Mouse (Mus musculus) T-helper 2 cell (primary cell): Measurements from ENCODE around the gene Taf5l.
"Not testable (repeated sequence)": the region's sequence is repeated elsewhere in the genome, so short reads cannot be mapped to it uniquely, and the experiment has no call there.

ENCODE experiments used
- in situ Hi-C: fragments of 300-600 bp; cut with MboI, MseI; formaldehyde crosslinking; loops from one replicate; pipeline ENCODE4 v1.15.1; 2025; ENCODE audit warnings: high pct_unique_total_duplicates

Taf5l gene

GRCm38 (mm10) chr8:124021237-124022227, at the start of gene Taf5l, which contains the start of gene Urb2:
Gene Taf5l, minus strand, starts transcription at chr8:124021397.
Gene Urb2, plus strand, starts transcription at chr8:124021508.
- in situ Hi-C loops, result no loop called here

DNA sequence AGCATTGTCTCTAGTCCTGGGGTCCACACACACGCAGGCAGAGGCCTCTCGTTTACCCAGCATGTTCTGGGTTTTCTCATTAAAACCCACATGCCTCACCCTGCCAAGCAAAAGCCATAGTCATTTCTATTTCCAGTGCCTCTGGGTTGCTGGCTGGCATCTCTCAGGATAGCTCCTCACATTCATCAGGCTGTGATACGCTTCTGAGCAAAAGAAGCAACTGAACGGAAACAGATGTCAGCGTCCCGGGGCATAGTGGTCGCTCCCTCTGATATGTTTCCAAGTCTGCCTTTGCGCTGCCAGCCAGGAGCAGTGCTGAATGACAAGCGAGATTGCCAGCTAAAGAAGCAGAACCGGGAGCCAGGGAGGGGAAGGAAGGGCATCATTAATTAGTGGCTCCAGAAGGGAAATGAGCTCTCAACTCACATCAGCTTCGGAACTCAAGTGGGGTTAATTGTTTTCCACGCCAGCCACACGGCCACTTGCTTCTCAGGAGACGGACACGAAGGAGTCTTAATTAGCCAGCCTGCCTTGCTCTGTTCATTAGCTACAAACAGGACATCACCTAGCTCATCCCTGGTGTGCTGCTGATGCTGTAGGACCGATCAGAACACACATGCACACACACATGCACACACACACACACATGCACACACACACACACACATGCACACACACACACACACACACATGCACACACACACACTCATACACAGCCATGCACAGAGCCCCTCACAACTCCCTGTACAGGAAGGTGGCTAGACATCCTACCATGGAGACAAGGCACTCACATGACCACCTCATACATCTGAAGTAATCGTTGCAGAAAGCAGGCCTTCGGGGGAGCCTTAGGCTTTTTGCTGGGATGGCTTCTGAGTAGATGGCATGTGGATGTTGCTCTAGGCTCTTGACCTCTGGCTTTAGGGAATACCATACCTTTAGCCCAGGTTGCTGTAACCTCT, 49.4 kb upstream of the Taf5l start:
- in situ Hi-C loops, result no loop called here

- in situ Hi-C loops, result no loop called here
Observed at GRCm38 (mm10) chr8:124067059-124067750, 46.0 kb upstream of the Taf5l start.

GRCm38 (mm10) chr8:124066325-124067058, 45.3 kb upstream of the Taf5l start:
- in situ Hi-C loops, result no loop called here

DNA sequence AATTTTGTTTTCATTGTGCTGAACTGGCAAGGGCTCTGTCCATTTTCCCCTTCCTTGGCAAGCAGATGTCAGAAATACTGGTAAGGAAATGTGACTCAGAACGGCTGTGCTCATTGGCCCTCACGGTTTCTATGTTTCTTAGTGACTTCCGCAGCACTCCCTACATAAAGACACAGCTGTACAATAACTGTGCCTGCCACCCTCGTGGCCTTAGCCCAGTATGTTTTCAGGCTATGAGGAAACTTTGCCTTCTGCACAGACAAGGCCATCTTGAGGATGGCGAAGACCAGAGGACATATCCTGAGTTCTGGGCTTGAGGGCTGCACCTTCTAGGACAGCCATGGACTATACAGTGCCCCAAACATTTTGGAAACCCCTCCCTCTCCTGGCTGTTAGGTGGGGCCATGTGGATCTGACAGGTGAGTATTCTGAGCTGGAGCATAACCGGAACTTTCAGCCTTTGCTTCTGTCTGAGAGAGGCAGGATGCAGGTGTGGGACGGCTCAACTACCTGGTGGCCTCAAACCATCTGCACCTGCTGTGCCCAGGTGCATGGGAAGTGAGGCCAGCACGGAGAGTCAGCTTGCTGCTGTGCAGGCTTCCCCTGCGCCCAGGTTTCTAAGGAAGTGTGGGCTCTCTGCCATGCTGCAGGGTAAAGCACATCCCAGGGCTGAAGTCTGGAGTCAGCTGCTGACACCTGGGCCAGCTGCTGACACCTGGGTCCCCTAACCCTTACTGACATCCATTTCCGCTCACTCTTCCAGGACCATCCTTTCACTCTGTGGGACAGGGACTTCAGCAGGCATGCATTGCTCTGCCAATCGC, 35.8 kb upstream of the Taf5l start:
- in situ Hi-C loops, result no loop called here

GRCm38 (mm10) chr8:124052568-124052967, 31.4 kb upstream of the Taf5l start:
- in situ Hi-C loops, result loop anchor here (5.0 kb wide), 1 partner anchor 295 kb away; no protein-coding TSS in a partner anchor

GRCm38 (mm10) chr8:124052110-124052509, 30.9 kb upstream of the Taf5l start:
- in situ Hi-C loops, result loop anchor here (5.0 kb wide), 1 partner anchor 295 kb away; no protein-coding TSS in a partner anchor

- in situ Hi-C loops, result no loop called here
Observed at GRCm38 (mm10) chr8:124045856-124046255, 24.7 kb upstream of the Taf5l start.

DNA sequence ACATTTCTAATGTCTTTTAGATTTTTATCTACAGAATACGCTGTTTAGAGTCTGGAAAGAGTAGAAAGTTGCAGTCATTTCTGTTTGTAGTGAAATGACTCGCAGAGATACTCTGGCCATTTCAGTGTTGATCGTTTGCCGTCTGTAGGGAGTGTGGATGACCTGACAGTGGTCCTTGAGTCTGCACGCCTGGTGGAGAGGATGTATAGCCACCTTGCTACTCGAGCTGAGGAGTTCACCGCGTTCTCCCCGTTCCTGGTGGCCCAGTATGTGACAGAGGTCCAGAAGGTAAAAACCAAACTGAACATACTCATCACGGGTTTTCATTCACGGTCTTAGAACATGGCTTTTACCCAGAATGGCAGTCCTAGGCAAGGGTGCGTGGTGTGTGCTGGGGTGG, 23.7 kb upstream of the Taf5l start:
- in situ Hi-C loops, result no loop called here

- in situ Hi-C loops, result no loop called here
Observed at GRCm38 (mm10) chr8:124044421-124044820, 23.2 kb upstream of the Taf5l start.

GRCm38 (mm10) chr8:124042201-124042600, 21.0 kb upstream of the Taf5l start:
- in situ Hi-C loops, result no loop called here

DNA sequence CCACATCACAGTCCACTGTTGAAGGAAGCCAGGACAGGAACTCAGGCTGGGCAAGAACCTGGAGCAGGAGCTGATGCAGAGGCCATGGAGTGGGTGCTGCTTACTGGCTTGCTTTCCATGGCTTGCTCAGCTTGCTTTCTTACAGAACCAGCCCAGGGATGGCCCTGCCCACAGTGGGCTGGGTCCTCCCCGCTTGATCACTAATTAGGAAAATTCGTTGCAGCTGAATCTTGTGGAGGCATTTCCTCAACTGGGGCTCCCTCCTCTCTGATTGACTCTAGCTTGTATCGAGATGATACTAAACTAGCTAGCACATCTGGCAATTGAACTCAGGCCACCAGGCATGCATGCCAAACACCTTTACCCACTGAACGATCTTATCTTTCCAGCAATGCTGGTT, 18.2 kb upstream of the Taf5l start:
- in situ Hi-C loops, result loop anchor here (10.0 kb wide), 1 partner anchor 1665 kb away; the partner anchor contains the start of gene Zc3h18

- in situ Hi-C loops, result loop anchor here (10.0 kb wide), 1 partner anchor 1663 kb away; the partner anchor contains the start of gene Zc3h18
Observed at GRCm38 (mm10) chr8:124038121-124038520, 16.9 kb upstream of the Taf5l start.

GRCm38 (mm10) chr8:124033400-124033799, 12.2 kb upstream of the Taf5l start:
- in situ Hi-C loops, result loop anchor here (10.0 kb wide), 1 partner anchor 1659 kb away; the partner anchor contains the start of gene Zc3h18

- in situ Hi-C loops, result no loop called here
Observed at GRCm38 (mm10) chr8:124027831-124028230, 6.6 kb upstream of the Taf5l start.

GRCm38 (mm10) chr8:124026265-124026664, 5.1 kb upstream of the Taf5l start:
- in situ Hi-C loops, result not testable (repeated sequence)

DNA sequence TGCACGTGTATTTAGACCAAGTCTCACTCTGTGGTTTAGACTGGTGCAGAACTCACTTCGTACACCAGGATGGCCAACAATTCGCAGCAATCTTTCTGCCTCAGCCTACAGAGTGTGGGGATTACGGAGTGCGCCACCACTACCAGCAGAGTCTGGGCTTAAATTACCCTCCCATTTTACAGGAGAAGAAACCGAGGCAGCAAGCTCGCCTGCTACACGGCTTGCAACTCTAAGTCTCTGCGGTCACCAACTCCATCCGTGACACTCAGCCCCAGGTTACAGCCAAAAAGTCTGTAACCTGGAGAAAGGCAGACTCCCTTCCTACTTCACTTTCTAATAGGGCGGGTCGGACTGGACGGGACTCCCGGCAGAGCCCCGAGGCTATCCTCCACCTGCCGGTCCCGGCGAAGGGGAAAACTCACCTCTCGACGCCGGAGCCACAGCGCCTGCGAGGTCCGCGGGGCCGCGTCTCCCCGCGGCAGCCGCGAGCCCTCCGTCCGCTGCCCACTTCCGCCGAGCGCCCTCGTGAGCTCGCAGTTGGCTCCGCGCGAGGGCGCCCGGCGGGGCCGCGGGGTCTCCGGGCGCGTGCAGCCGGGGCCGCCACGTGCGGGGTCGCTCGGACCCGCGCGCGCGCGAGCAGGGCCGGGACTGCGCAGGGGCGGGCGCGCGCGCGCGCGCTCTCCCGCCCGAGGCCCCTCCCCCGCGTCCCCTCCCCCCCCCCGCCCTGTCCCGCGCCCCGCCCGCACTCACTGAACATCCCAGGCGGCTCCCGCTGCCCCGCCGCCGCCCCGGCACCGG, 559 bp downstream of the Taf5l start:
- in situ Hi-C loops, result no loop called here

GRCm38 (mm10) chr8:124019782-124020181, 1.4 kb downstream of the Taf5l start:
- in situ Hi-C loops, result no loop called here

GRCm38 (mm10) chr8:124014751-124015150, 6.4 kb downstream of the Taf5l start:
- in situ Hi-C loops, result no loop called here
